Mouse (Mus musculus) embryonic facial prominence, embryonic 12.5 days (tissue): ENCODE measurements at regions not wholly inside any gene's neighbourhood (a gene's known extent, or its start where the extent isn't known, plus 50 kb on each side); places are given as distances from the start of the nearest gene placed in this dataset.
A peak's percentile ranks its signal among the peaks of the same experiment; 100 is the strongest.
"Not testable (repeated sequence)": the region's sequence is repeated elsewhere in the genome, so short reads cannot be mapped to it uniquely, and the experiment has no call there.

Source experiments
- ATAC-seq: fragments of 200-750 bp; cut with Nextera tagmentation; 2 replicates; pipeline ENCODE4 v1.8.0; 2017; ENCODE audit not compliant: insufficient number of reproducible peaks, insufficient read depth, low FRiP score, low TSS enrichment
- H3K27ac ChIP-seq: fragments of 300-500 bp; sonication (generic); 2 replicates; pipeline ENCODE4 v1.5.1; 2016; ENCODE audit warnings: mild to moderate bottlenecking
- H3K27me3 ChIP-seq: fragments of 300-500 bp; sonication (generic); 2 replicates; pipeline ENCODE4 v1.6.1; 2016; ENCODE audit warnings: mild to moderate bottlenecking, moderate library complexity
- H3K36me3 ChIP-seq: fragments of 300-500 bp; sonication (generic); 2 replicates; pipeline ENCODE4 v1.6.1; 2016; ENCODE audit warnings: mild to moderate bottlenecking
- H3K4me1 ChIP-seq: fragments of 300-500 bp; sonication (generic); 2 replicates; pipeline ENCODE4 v1.6.1; 2016
- H3K4me2 ChIP-seq: fragments of 300-500 bp; sonication (generic); replicated peaks from 2 replicates; pipeline ENCODE4 v1.6.1; 2016; ENCODE audit warnings: mild to moderate bottlenecking, moderate library complexity
- H3K4me3 ChIP-seq: fragments of 300-500 bp; sonication (generic); 2 replicates; pipeline ENCODE4 v1.5.1; 2016; ENCODE audit warnings: mild to moderate bottlenecking
- H3K9ac ChIP-seq: fragments of 300-500 bp; sonication (generic); 2 replicates; pipeline ENCODE4 v1.6.1; 2016; ENCODE audit warnings: mild to moderate bottlenecking, moderate library complexity
- H3K9me3 ChIP-seq: fragments of 300-500 bp; sonication (generic); 2 replicates; pipeline ENCODE4 v1.6.1; 2016; ENCODE audit warnings: mild to moderate bottlenecking, moderate library complexity
- WGBS: fragments of 180-500 bp; shearing (Covaris S2); methylation state at CpG from one replicate; pipeline ENCODE4 v1.1.7; 2016; 5-methylcytosine and 5-hydroxymethylcytosine counted together

DNA sequence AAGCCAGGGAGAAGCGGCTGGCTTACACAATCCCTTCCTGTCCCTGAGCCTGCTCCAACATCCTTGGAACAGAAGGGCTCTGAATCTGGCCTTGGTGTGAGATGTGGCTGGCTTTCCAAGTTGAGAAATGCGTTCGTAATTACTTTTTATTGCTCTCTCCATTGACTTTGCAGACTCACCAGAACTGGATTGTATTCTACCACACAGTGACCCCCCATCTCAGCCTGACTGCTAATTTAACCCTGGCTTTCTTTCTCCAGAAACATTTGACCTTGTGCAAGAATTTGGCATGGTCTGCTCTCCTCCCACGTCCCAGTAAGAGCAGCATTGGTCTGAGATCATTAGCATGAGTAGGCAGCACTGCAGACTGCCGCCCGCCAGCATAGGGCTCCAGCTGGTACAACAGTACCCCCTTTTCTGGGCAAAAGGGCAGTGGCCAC lies 210.2 kb downstream of the Cd47 start:
- no peak overlapping the region for H3K9ac ChIP-seq
- no peak overlapping the region for H3K4me2 ChIP-seq
- H3K27ac ChIP-seq: no peak overlapping the region
- H3K9me3 ChIP-seq: no peaks in the 10 kb centered on the region
- H3K4me1 ChIP-seq: no peaks in the 10 kb centered on the region
- 81% methylated on average over 6 of the region's 6 CpGs for WGBS
- H3K27me3 ChIP-seq: no peaks in the 10 kb centered on the region
- H3K36me3 ChIP-seq: no peaks in the 10 kb centered on the region
- no peak overlapping the region for H3K4me3 ChIP-seq
- no peak for ATAC-seq

DNA sequence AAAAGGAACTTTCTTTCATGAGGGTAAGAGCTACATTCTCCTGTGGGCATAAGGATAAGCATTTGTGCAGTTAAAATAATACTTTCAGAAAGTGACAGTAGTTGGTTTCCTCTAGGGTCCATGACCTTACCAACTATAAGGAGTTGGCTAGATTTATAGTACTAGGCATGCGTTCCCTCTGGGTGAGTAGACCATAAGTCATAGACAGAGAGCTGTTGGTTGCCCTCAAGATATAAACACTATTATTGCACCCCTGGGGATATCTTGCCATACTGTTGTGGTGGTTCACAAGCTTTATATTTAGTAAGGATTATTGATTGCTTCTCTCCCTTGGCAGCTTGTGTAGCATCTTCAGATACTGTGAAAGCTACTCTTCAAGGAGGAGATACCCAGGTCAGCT lies 223.6 kb downstream of the Cd47 start:
- no peak overlapping the region for H3K9ac ChIP-seq
- no peak overlapping the region for H3K4me3 ChIP-seq
- H3K27me3 ChIP-seq: no peaks in the 10 kb centered on the region
- WGBS: 90% methylated on average over 1 of the region's 1 CpGs
- H3K4me1 ChIP-seq: peaks cover 14% of the 10 kb centered on the region; the same call in 1 of the 2 replicates
- H3K36me3 ChIP-seq: no peaks in the 10 kb centered on the region
- no peak for ATAC-seq
- H3K4me2 ChIP-seq: no peak overlapping the region
- no peak overlapping the region for H3K27ac ChIP-seq
- H3K9me3 ChIP-seq: no peaks in the 10 kb centered on the region

- WGBS: 10% methylated on average over 3 of the region's 3 CpGs
- H3K27me3 ChIP-seq: no peaks in the 10 kb centered on the region
- no peaks in the 10 kb centered on the region for H3K9me3 ChIP-seq
- H3K36me3 ChIP-seq: no peaks in the 10 kb centered on the region
- H3K27ac ChIP-seq: no peak overlapping the region
- no peak for ATAC-seq
- peaks cover 14% of the 10 kb centered on the region; the same call in 1 of the 2 replicates for H3K4me1 ChIP-seq
- H3K4me2 ChIP-seq: no peak overlapping the region
- no peak overlapping the region for H3K9ac ChIP-seq
- H3K4me3 ChIP-seq: no peak overlapping the region
Observed at GRCm38 (mm10) chr16:50026100-50026884, 226.0 kb downstream of the Cd47 start.

DNA sequence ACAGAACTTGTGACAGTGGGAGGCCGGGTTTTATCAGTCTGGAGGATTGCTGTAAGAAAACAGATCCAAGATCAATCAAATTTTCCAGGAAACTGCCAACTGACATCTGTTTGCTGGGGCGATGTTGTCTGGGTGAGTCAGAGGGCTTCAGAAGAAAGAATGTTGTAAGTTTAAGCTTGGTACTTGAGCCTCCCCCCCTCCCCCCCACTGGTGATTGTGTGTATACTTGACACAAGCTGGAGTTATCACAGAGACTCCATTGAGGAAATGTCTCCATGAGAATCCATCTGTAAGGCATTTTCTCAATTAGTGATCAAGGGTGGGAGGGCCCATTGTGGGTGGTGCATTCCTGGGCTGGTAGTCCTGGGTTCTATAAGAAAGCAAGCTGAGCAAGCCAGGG lies 226.9 kb downstream of the Cd47 start:
- no peak overlapping the region for H3K4me2 ChIP-seq
- no peaks in the 10 kb centered on the region for H3K36me3 ChIP-seq
- no peaks in the 10 kb centered on the region for H3K27me3 ChIP-seq
- H3K4me3 ChIP-seq: no peak overlapping the region
- H3K27ac ChIP-seq: no peak overlapping the region
- H3K9ac ChIP-seq: no peak overlapping the region
- H3K9me3 ChIP-seq: no peaks in the 10 kb centered on the region
- 10% methylated on average over 2 of the region's 2 CpGs for WGBS
- no peak for ATAC-seq
- peaks cover 16% of the 10 kb centered on the region for H3K4me1 ChIP-seq

- WGBS: 89% methylated on average over 1 of the region's 1 CpGs
- ATAC-seq: no peak
- H3K4me2 ChIP-seq: no peak overlapping the region
Observed at GRCm38 (mm10) chr16:50029711-50030110, 229.4 kb downstream of the Cd47 start.

DNA sequence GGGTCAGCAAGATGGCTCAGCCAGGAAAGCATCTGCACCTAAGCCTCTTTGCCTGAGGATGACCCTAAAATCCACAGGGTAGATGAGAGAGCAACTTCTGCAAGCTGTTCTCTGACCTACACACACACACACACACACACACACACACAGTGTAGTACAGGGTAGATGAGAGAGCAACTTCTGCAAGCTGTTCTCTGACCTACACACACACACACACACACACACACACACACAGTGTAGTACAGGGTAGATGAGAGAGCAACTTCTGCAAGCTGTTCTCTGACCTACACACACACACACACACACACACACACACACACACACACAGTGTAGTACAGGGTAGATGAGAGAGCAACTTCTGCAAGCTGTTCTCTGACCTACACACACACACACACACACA lies 230.0 kb downstream of the Cd47 start:
- H3K27ac ChIP-seq, H3K27me3 ChIP-seq, H3K4me2 ChIP-seq, H3K9ac ChIP-seq, H3K36me3 ChIP-seq, H3K4me3 ChIP-seq, H3K9me3 ChIP-seq: not testable (repeated sequence)
- ATAC-seq: peak; percentile 84; the same call in 1 of the 2 replicates
- peaks cover 21% of the 10 kb centered on the region for H3K4me1 ChIP-seq

More at GRCm38 (mm10) chr16:50029711-50030110, 229.4 kb downstream of the Cd47 start:
- no peaks in the 10 kb centered on the region for H3K27me3 ChIP-seq
- no peak overlapping the region for H3K27ac ChIP-seq
- H3K9ac ChIP-seq: no peak overlapping the region
- H3K36me3 ChIP-seq: no peaks in the 10 kb centered on the region
- no peak overlapping the region for H3K4me3 ChIP-seq
- H3K9me3 ChIP-seq: no peaks in the 10 kb centered on the region
- peaks cover 21% of the 10 kb centered on the region for H3K4me1 ChIP-seq

- Histone ChIP-seq H3K4me2 (no peak overlapping the region), H3K4me3 (no peak overlapping the region), H3K9me3 (no peaks in the 10 kb centered on the region), H3K4me1 (peaks cover 21% of the 10 kb centered on the region), H3K36me3 (no peaks in the 10 kb centered on the region), H3K27ac (no peak overlapping the region), H3K9ac (no peak overlapping the region), H3K27me3 (no peaks in the 10 kb centered on the region)
- WGBS: 23% methylated on average over 2 of the region's 2 CpGs
- no peak for ATAC-seq
Observed at GRCm38 (mm10) chr16:50030905-50031369, 230.6 kb downstream of the Cd47 start.

DNA sequence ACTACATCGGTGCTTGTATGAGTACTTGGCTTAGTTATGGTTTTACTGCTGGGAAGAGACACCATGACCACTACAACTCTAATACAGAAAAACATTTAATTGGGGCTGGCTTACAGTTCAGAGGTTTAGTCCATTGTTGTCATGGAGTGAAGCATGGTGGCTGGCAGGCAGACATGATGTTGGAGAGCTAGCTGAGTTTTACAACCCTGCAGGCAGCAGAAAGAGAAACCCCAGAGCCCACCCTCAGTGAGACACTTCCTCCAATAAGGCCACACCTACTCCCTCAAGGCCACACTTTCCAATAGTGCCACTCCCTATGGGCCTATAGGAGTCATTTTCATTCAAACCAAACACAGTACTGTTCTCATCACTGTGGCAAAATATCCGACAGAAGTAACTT lies 232.5 kb downstream of the Cd47 start:
- Histone ChIP-seq H3K27me3 (no peaks in the 10 kb centered on the region), H3K4me3 (no peak overlapping the region), H3K27ac (no peak overlapping the region), H3K36me3 (no peaks in the 10 kb centered on the region), H3K9me3 (no peaks in the 10 kb centered on the region), H3K9ac (no peak overlapping the region), H3K4me1 (peaks cover 8% of the 10 kb centered on the region), H3K4me2 (no peak overlapping the region)
- 0 out of 2 replicates have a peak, but pooled peaks have one; percentile 22 for ATAC-seq
- WGBS: 70% methylated on average over 2 of the region's 2 CpGs

DNA sequence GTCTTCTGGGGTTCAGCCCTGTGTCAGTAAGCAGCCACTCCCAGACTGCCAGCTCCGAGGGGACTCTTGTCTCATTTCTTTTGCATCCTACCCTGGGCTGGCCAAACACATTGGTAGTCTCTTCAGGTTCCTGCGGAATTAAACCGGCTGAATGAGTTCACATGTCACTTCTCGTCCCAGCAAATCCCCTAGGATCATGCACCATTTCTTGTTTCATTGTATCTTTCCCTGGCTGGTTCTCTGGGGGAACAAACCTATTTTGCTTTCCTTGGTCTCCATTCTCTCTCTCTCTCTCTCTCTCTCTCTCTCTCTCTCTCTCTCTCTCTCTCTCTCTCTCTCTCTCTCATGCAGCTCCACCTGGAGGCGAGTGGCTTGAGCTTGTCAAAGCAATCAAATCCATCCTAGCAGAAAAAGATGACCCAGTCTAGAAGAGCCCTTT lies 236.0 kb downstream of the Cd47 start:
- WGBS: 49% methylated on average over 5 of the region's 5 CpGs
- Histone ChIP-seq H3K4me3 (no peak overlapping the region), H3K9me3 (no peaks in the 10 kb centered on the region), H3K27ac (no peak overlapping the region), H3K4me1 (peaks cover 10% of the 10 kb centered on the region), H3K27me3 (no peaks in the 10 kb centered on the region), H3K36me3 (no peaks in the 10 kb centered on the region), H3K4me2 (no peak overlapping the region), H3K9ac (no peak overlapping the region)
- no peak for ATAC-seq

GRCm38 (mm10) chr16:50044103-50044502 lies 243.8 kb downstream of the Cd47 start:
- Histone ChIP-seq H3K9ac (no peak overlapping the region), H3K9me3 (peaks cover 5% of the 10 kb centered on the region; the same call in 1 of the 2 replicates), H3K27ac (no peak overlapping the region), H3K4me2 (no peak overlapping the region), H3K27me3 (no peaks in the 10 kb centered on the region), H3K4me1 (0 out of 2 replicates have a peak, but pooled peaks cover under 1% of the 10 kb centered on the region), H3K36me3 (no peaks in the 10 kb centered on the region), H3K4me3 (no peak overlapping the region)
- no peak for ATAC-seq
- WGBS: 82% methylated on average over 1 of the region's 1 CpGs

DNA sequence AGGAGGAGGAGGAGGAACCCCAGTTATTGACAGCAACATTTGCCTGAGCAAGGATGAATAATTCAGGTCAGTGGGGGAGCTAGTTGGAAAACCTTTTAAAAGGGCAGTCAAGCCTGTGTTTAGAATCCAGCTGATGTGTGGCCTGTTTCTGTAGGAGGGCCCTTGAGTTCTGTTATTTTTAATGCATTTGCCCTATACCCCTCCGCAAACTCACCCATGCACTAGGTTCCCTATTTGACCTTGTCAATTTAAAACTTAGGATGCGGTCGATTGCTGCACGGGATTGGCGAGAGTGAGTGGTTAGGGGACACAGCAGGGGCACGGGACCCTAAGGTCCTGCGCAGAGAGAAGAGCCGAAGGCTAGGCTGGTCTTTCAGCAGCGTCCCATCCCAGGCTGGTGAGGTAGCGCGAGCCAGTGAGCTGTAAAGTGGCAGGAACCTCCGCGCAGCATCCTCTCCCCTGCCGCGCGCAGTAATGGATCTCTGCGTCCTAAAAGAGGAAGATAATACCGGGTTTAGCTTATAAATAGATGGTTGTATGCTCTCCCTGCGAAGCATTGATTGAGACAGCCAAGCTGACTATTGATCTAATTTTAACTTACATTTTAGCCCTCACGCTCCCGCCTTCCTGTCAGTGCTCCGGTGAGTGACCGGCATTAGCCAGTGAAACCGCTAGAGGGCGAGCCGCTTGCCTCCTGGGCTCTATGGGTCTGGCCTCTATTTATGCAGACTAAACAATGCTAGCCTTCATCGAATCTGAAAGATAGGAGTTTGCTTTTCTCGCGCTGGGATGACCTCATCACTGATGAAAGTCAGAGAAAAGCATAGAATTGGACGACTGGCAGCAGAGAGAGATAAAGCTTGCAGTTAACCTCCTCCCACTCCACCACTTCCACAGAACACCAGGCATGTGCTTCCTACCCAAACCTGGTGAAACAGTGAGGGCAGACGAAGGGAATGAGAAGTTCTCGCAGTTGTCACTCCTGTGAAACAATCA lies 245.5 kb downstream of the Cd47 start:
- peak overlapping the region; percentile 53 for H3K4me2 ChIP-seq

More for the DNA sequence above, 245.5 kb downstream of the Cd47 start:
- ATAC-seq: peak; percentile 69; the same call in 1 of the 2 replicates
- H3K27me3 ChIP-seq: no peaks in the 10 kb centered on the region
- WGBS: 12% methylated on average over 32 of the region's 32 CpGs
- H3K4me1 ChIP-seq: no peaks in the 10 kb centered on the region
- H3K27ac ChIP-seq: no peak overlapping the region
- H3K36me3 ChIP-seq: no peaks in the 10 kb centered on the region
- no peak overlapping the region for H3K9ac ChIP-seq
- peaks cover 5% of the 10 kb centered on the region; the same call in 1 of the 2 replicates for H3K9me3 ChIP-seq
- peak overlapping the region; percentile 24; the same call in 1 of the 2 replicates for H3K4me3 ChIP-seq
